Mouse (Mus musculus): ENCODE measurements around the gene Otud7b.

DNA sequence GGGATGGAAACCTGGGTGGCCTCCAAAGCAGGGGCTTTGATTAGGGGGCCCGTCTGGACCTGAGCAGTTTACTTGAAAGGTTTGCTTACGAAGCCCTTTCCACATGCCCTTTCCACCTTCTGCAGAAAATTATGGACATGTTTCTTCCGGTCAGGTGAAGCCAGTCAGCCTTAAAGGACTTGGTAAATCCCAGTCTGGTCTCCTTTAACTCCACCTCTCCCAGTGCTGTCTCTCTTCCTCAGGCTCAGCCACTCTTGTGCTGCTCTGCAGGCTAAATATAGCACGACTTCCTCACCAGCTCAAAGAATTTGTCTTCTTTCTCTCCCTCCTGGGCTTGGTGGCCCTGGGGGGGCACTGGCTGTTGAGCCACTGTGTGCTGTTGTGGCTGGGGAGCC is 78.1 kb downstream of the Otud7b start:
- no peak for TF ChIP-seq CTCF (IDR thresholded peaks at IDR 0.05; ENCODE audit: low read depth, low read length)
- no peak for TF ChIP-seq POLR2A (IDR thresholded peaks at IDR 0.05; ENCODE audit: borderline replicate concordance, low read depth, low read length)
